Mouse (Mus musculus): ENCODE measurements around the gene Hs1bp3.

DNA sequence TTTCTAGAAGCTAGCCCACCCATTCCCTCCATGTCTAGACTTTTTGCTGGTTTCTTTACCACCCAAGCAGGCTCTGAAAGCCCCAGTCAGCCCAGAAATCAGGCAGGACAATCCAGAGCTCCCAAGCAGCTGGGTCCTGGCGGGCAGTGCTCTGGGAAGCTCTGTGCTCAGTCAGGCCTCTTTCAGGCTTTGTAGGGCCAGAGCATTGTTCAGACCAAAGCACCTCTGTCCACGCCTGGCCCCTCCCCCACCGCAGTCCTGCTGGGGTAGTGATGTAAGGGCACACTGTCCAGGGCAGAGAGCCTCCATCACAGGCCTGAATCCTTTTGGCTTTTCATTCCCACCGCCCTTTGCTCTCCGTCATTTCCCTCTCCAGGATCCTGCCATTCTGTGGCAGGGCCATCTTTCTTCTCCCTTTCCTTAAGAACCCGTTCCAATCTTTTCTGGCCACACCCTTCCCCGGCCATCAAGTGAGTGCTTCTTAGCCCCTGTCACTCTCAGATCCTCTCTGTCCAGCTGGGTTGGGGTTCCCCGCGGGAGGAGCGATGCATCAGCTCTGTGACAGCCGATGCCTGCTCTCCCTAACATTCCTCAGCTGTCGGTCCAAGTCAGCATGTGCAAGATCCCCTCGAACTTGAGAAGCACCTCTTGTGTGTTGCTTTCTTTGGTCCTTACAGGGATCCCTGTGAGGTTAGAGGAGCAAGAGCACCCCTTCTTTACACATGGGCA lies 26.5 kb downstream of the Hs1bp3 start:
- TF ChIP-seq CTCF (IDR thresholded peaks at IDR 0.05; ENCODE audit: low read depth): no peak
- no peak for TF ChIP-seq EP300 (IDR thresholded peaks at IDR 0.05; ENCODE audit: low read depth)

Measured in liver, embryonic 14.5 days (tissue).